Mouse (Mus musculus): Measurements from ENCODE around the gene Cd180. TPM values are rescaled to one million over a fixed set of nuclear protein-coding genes. Genes with fewer than 3 reads are reported as not detected.
A peak's percentile ranks its signal among the peaks of the same experiment; 100 is the strongest.
"Not testable (repeated sequence)": the region's sequence is repeated elsewhere in the genome, so short reads cannot be mapped to it uniquely, and the experiment has no call there.

Gene Cd180
- polyA plus RNA-seq, 1 experiment from 2014 or later: 1.0 TPM

GRCm38 (mm10) chr13:102665588-102666232 lies 27.6 kb upstream of the Cd180 start:
- 0 out of 2 replicates have a peak, but pooled peaks cover 21% of the 10 kb centered on the region for H3K4me1 ChIP-seq
- peak overlapping the region; percentile 6; the same call in 1 of the 2 replicates for H3K4me3 ChIP-seq
- peaks cover 15% of the 10 kb centered on the region for H3K27me3 ChIP-seq (replicated peaks)
- ATAC-seq: peak; percentile 64
- H3K9ac ChIP-seq: no peak overlapping the region
- WGBS (ENCODE audit: insufficient replicate concordance): 12% methylated on average over 18 of the region's 18 CpGs
- H3K27ac ChIP-seq: peak overlapping the region; percentile 32; the same call in 1 of the 2 replicates
- no peaks in the 10 kb centered on the region for H3K36me3 ChIP-seq
- H3K9me3 ChIP-seq (replicated peaks): no peaks in the 10 kb centered on the region
- peak overlapping the region; percentile 54 for H3K4me2 ChIP-seq

DNA sequence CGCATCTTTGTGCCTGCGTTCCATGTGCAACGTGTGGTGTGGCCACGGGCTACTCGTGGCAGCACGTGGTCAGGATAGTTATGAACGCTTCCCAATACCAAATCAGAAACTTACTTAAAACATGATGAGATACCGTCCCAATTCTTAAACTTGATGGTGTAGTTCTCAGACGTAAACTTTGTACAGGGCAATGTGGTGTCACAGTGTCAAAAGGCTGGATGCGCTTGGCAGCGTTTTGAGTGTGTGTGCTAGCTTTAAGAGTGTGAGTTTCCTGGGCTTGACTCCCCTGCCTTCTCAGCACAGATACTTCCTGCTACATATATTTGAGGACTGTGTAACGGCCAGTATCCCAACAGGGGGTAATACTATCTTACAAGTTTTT lies 27.1 kb upstream of the Cd180 start:
- 35% methylated on average over 12 of the region's 12 CpGs for WGBS (ENCODE audit: insufficient replicate concordance)
- H3K9ac ChIP-seq: no peak overlapping the region
- H3K27me3 ChIP-seq (replicated peaks): peaks cover 15% of the 10 kb centered on the region
- peak overlapping the region; percentile 32; the same call in 1 of the 2 replicates for H3K27ac ChIP-seq
- H3K9me3 ChIP-seq (replicated peaks): no peaks in the 10 kb centered on the region
- H3K36me3 ChIP-seq: no peaks in the 10 kb centered on the region
- H3K4me1 ChIP-seq: 0 out of 2 replicates have a peak, but pooled peaks cover 21% of the 10 kb centered on the region
- peak overlapping the region; percentile 54 for H3K4me2 ChIP-seq
- no peak overlapping the region for H3K4me3 ChIP-seq
- no peak for ATAC-seq

DNA sequence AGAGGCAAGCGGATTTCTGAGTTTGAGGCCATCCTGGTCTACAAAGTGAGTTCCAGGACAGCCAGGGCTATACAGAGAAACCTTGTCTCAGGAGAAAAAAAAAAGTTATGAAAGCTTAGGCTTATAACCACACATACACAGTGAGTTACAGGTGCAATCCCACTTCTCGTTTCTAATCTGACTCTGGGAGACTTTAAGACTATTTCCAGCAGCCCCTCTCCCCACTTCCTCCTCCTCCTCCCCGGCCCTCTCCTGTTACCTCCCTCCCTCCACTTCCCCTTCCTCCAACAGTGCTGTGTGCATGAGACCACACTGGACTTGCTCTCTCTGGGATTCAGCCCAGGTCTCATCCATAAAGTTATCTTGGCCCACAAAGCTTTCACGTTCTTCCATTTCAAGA lies 26.6 kb upstream of the Cd180 start:
- Histone ChIP-seq H3K36me3 (no peaks in the 10 kb centered on the region), H3K4me3 (no peak overlapping the region), H3K9ac (no peak overlapping the region), H3K4me1 (0 out of 2 replicates have a peak, but pooled peaks cover 21% of the 10 kb centered on the region), H3K9me3 (replicated peaks) (no peaks in the 10 kb centered on the region), H3K4me2 (no peak overlapping the region), H3K27ac (no peak overlapping the region), H3K27me3 (replicated peaks) (peaks cover 15% of the 10 kb centered on the region)
- 23% methylated on average over 4 of the region's 4 CpGs for WGBS (ENCODE audit: insufficient replicate concordance)
- ATAC-seq: no peak

DNA sequence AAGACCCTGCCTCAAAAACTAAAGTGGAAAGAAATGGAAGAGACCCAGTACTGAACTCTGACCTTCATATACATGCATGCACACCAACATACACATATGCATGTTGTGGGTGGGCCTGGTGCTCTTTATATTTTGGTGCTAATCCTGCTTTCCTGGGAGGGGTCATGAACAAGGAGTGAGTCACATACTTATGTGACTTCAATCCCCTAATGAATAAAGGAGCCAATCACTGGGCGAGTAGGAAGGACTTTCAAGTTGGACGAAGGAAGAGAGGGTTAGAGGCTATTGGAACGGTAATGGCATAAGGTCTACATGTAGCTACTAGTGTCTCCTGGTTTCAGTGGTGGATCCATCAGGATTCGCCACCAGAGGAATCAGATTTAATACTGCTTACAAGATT lies 26.0 kb upstream of the Cd180 start:
- no peaks in the 10 kb centered on the region for H3K9me3 ChIP-seq (replicated peaks)
- 0 out of 2 replicates have a peak, but pooled peaks cover 21% of the 10 kb centered on the region for H3K4me1 ChIP-seq
- no peak overlapping the region for H3K4me3 ChIP-seq
- H3K27me3 ChIP-seq (replicated peaks): peaks cover 15% of the 10 kb centered on the region
- no peak overlapping the region for H3K4me2 ChIP-seq
- 59% methylated on average over 4 of the region's 4 CpGs for WGBS (ENCODE audit: insufficient replicate concordance)
- no peak for ATAC-seq
- no peak overlapping the region for H3K9ac ChIP-seq
- H3K27ac ChIP-seq: no peak overlapping the region
- H3K36me3 ChIP-seq: no peaks in the 10 kb centered on the region

DNA sequence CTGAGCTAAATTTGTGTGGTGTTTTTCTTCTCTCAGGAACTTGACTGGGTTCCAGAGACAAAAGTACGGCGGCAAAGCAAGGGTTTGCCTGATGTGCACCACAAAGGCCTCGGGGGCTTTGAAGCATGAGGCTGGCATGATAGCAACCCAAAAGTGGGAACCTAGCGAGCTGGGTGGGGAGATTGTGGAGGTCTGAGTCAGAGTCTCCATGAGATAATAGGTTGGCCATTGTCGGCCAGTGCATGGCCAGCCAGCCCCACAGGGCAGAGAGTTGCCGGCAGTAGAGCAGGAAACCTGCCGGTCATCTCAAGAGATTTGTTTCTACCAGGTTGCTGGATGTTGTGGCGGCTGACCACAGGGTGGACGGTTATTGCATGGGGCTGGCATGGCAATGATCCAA lies 25.5 kb upstream of the Cd180 start:
- no peak for ATAC-seq
- no peak overlapping the region for H3K4me2 ChIP-seq
- H3K27me3 ChIP-seq (replicated peaks): peaks cover 15% of the 10 kb centered on the region
- no peaks in the 10 kb centered on the region for H3K9me3 ChIP-seq (replicated peaks)
- no peak overlapping the region for H3K27ac ChIP-seq
- 32% methylated on average over 9 of the region's 9 CpGs for WGBS (ENCODE audit: insufficient replicate concordance)
- H3K9ac ChIP-seq: no peak overlapping the region
- H3K36me3 ChIP-seq: no peaks in the 10 kb centered on the region
- no peak overlapping the region for H3K4me3 ChIP-seq
- H3K4me1 ChIP-seq: 0 out of 2 replicates have a peak, but pooled peaks cover 21% of the 10 kb centered on the region

- Histone ChIP-seq H3K4me1 (0 out of 2 replicates have a peak, but pooled peaks cover 21% of the 10 kb centered on the region), H3K9me3 (replicated peaks) (no peaks in the 10 kb centered on the region), H3K27me3 (replicated peaks) (peaks cover 15% of the 10 kb centered on the region), H3K9ac (no peak overlapping the region), H3K4me3 (no peak overlapping the region), H3K4me2 (no peak overlapping the region), H3K27ac (no peak overlapping the region), H3K36me3 (no peaks in the 10 kb centered on the region)
- no peak for ATAC-seq
- 45% methylated on average over 6 of the region's 6 CpGs for WGBS (ENCODE audit: insufficient replicate concordance)
These were observed 24.4 kb upstream of the Cd180 start for GRCm38 (mm10) chr13:102668933-102669332.

DNA sequence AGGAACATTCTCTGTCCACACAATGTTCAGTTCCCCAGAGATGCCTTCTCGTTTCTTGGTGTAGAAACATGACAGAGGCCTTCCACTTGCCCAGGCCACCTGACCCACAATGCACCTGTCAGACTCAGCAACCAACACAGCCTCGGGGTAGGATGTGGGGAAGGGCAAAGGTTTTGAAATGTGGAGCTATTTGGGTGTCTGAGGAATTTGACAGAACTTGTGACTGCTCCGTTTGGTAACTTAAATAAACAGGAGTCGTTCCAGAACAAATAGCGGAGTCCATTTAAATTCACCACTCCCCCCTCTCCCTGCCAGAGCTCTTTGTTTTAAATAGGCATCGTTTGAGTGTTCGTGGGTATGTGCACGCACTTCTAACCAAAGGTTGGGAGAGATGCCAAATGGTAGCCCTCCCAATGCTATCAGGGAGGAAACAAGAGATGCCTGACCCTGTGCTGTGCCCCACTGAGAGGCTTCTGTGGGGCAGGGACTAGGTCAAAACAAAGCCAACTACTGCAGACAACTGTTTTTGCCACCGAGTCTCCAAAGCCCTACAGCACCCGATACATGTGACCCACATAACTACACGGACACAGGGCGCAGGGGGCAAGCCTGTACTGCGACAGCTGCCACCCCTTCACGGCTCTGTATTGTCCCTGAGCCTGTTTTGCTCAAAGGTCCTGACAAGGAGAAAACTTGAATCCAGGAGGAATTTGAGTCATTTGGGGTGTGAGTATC lies 23.7 kb upstream of the Cd180 start:
- Histone ChIP-seq H3K4me3 (no peak overlapping the region), H3K4me2 (no peak overlapping the region), H3K36me3 (no peaks in the 10 kb centered on the region), H3K9me3 (replicated peaks) (no peaks in the 10 kb centered on the region), H3K27me3 (replicated peaks) (peaks cover 15% of the 10 kb centered on the region), H3K4me1 (0 out of 2 replicates have a peak, but pooled peaks cover 21% of the 10 kb centered on the region), H3K9ac (no peak overlapping the region), H3K27ac (no peak overlapping the region)
- ATAC-seq: no peak
- WGBS (ENCODE audit: insufficient replicate concordance): 47% methylated on average over 14 of the region's 14 CpGs

- no peak overlapping the region for H3K4me3 ChIP-seq
- H3K4me1 ChIP-seq: 0 out of 2 replicates have a peak, but pooled peaks cover 13% of the 10 kb centered on the region
- WGBS (ENCODE audit: insufficient replicate concordance): 66% methylated on average over 7 of the region's 7 CpGs
- H3K27ac ChIP-seq: no peak overlapping the region
- ATAC-seq: no peak
- no peaks in the 10 kb centered on the region for H3K36me3 ChIP-seq
- peaks cover 10% of the 10 kb centered on the region for H3K27me3 ChIP-seq (replicated peaks)
- no peaks in the 10 kb centered on the region for H3K9me3 ChIP-seq (replicated peaks)
- no peak overlapping the region for H3K9ac ChIP-seq
- no peak overlapping the region for H3K4me2 ChIP-seq
These were observed 22.9 kb upstream of the Cd180 start for GRCm38 (mm10) chr13:102670503-102670902.

GRCm38 (mm10) chr13:102674083-102674482 lies 19.3 kb upstream of the Cd180 start:
- Histone ChIP-seq H3K4me1 (0 out of 2 replicates have a peak, but pooled peaks cover 9% of the 10 kb centered on the region), H3K9ac (no peak overlapping the region), H3K9me3 (replicated peaks) (no peaks in the 10 kb centered on the region), H3K4me3 (no peak overlapping the region), H3K27me3 (replicated peaks) (no peaks in the 10 kb centered on the region), H3K36me3 (no peaks in the 10 kb centered on the region), H3K4me2 (no peak overlapping the region), H3K27ac (no peak overlapping the region)
- 73% methylated on average over 3 of the region's 3 CpGs for WGBS (ENCODE audit: insufficient replicate concordance)
- no peak for ATAC-seq

DNA sequence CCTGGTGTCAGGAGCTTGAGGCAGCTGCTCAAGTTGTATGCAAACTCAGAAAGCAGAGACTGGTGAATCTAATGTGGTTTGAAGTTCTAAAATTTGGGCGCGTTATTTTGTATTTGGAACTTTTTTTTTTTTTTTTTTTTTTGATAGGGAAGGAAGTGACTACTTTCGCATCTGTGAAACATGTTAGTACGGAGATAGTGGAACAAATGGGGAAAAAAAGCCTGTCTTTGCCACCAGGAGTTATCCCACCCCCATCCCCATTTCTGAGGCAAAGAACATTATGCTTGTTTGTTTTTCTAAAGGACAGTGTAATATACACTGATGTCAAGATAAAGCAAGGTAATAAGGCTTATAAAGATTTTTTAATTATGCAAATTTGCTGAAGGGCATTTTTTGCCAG lies 15.8 kb upstream of the Cd180 start:
- not testable (repeated sequence) for H3K4me3 ChIP-seq; H3K27ac ChIP-seq; H3K27me3 ChIP-seq (replicated peaks); H3K4me2 ChIP-seq; H3K9ac ChIP-seq; H3K4me1 ChIP-seq; H3K36me3 ChIP-seq; ATAC-seq; H3K9me3 ChIP-seq (replicated peaks)
- WGBS (ENCODE audit: insufficient replicate concordance): 56% methylated on average over 4 of the region's 4 CpGs

DNA sequence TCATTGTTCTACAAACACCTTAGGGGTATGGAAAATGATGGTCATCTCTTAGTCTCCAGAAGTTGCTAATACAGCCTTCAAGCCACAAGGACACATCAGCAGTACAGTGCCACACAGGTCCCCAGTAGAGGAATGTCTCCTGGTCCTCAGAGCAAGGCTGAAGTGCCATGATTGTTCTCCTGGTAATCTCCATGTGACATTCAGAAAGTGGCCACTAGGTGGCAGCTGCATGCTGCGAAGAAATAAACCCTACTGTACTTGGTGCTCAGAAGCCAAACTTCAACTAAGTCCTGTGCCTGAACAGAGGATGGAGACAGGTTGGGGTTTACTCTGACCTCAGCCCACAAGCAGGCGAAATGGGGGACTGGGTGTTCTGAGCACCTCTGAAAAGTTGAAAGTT lies 14.9 kb upstream of the Cd180 start:
- WGBS (ENCODE audit: insufficient replicate concordance): 4% methylated on average over 2 of the region's 2 CpGs
- Histone ChIP-seq H3K4me3 (no peak overlapping the region), H3K9me3 (replicated peaks) (no peaks in the 10 kb centered on the region), H3K4me1 (no peaks in the 10 kb centered on the region), H3K4me2 (no peak overlapping the region), H3K36me3 (no peaks in the 10 kb centered on the region), H3K27ac (no peak overlapping the region), H3K27me3 (replicated peaks) (no peaks in the 10 kb centered on the region), H3K9ac (no peak overlapping the region)
- ATAC-seq: peak; percentile 42; the same call in 1 of the 2 replicates

DNA sequence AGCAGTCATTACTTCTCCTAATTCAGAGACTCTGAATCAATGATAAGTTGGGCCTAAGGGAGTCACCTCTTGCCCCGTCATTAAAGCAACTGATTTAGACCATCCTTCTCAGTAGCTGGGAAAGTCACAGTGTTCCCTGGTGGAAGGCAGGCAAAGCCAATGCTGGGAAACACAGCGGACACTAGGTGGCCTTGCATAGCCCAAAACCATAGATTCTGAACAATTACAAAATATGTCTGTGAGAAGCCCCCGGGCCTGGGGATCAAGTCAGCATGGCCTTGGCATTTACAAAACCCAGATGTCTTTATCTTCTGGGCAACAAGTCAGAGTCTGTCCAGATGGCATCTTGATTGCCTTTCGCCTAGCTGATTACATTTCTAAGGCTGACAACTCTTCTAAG lies 8.5 kb upstream of the Cd180 start:
- Histone ChIP-seq H3K4me3 (no peak overlapping the region), H3K9ac (no peak overlapping the region), H3K36me3 (no peaks in the 10 kb centered on the region), H3K4me2 (no peak overlapping the region), H3K27ac (no peak overlapping the region), H3K27me3 (replicated peaks) (no peaks in the 10 kb centered on the region), H3K9me3 (replicated peaks) (no peaks in the 10 kb centered on the region), H3K4me1 (no peaks in the 10 kb centered on the region)
- ATAC-seq: no peak
- 71% methylated on average over 4 of the region's 4 CpGs for WGBS (ENCODE audit: insufficient replicate concordance)
